Mouse (Mus musculus) MEL (cell line): ENCODE measurements around the gene Pld4.

Experiments used
- CTCF ChIP-seq, 3 experiments: IDR thresholded peaks in 2 of 3; conservative IDR thresholded peaks in 1 of 3; 2 replicates each; pipeline ENCODE4 v1.5.1; 2011 to 2012; ENCODE audit warnings: low read length in 3 of 3, low read depth in 2 of 3, mild to moderate bottlenecking in 2 of 3, improper control_type of control experiment in 1 of 3, inconsistent platforms in 1 of 3, mixed read lengths in 1 of 3, moderate library complexity in 1 of 3; ENCODE audit not compliant: control insufficient read depth in 1 of 3, insufficient read depth in 1 of 3, poor library complexity in 1 of 3, severe bottlenecking in 1 of 3
- E2F4 ChIP-seq: IDR thresholded peaks from 2 replicates; pipeline ENCODE4 v1.6.1; 2011; ENCODE audit warnings: low read depth, low read length, improper control_type of control experiment, borderline replicate concordance
- EP300 ChIP-seq, 2 experiments: IDR thresholded peaks; 2 replicates each; pipeline ENCODE4 v1.6.1; 2011; ENCODE audit warnings: improper control_type of control experiment in 2 of 2, low read length in 2 of 2, low read depth in 1 of 2, mild to moderate bottlenecking in 1 of 2
- GATA1 ChIP-seq: IDR thresholded peaks from 2 replicates; pipeline ENCODE4 v1.6.1; 2011; ENCODE audit warnings: low read depth, low read length, improper control_type of control experiment
- KAT2A ChIP-seq: conservative IDR thresholded peaks from 2 replicates; pipeline ENCODE4 v1.6.1; 2012; ENCODE audit warnings: low read depth, low read length, improper control_type of control experiment, inconsistent platforms
- MAX ChIP-seq: IDR thresholded peaks from 2 replicates; pipeline ENCODE4 v1.6.1; 2011; ENCODE audit warnings: low read length, improper control_type of control experiment
- MEF2A ChIP-seq: IDR thresholded peaks from 2 replicates; pipeline ENCODE4 v1.6.1; 2014; ENCODE audit warnings: low read depth, mild to moderate bottlenecking, inconsistent platforms, low read length, improper control_type of control experiment; ENCODE audit not compliant: poor library complexity, insufficient replicate concordance, severe bottlenecking; ENCODE audit errors: extremely low read depth
- MYB ChIP-seq: IDR thresholded peaks from 2 replicates; pipeline ENCODE4 v1.6.1; 2011; ENCODE audit warnings: mild to moderate bottlenecking, low read depth, low read length, improper control_type of control experiment
- NRF1 ChIP-seq: IDR thresholded peaks from 2 replicates; pipeline ENCODE4 v1.6.1; 2014; ENCODE audit warnings: low read depth, mild to moderate bottlenecking, inconsistent platforms, low read length, improper control_type of control experiment, moderate library complexity; ENCODE audit not compliant: poor library complexity, insufficient read depth, severe bottlenecking
- POLR2A ChIP-seq, 2 experiments: IDR thresholded peaks; 2 replicates each; pipeline ENCODE4 v1.6.1; 2011 to 2012; ENCODE audit warnings: low read length in 2 of 2, mild to moderate bottlenecking in 2 of 2, control low read depth in 1 of 2, improper control_type of control experiment in 1 of 2, low read depth in 1 of 2, moderate library complexity in 1 of 2; ENCODE audit not compliant: control insufficient read depth in 1 of 2, insufficient read depth in 1 of 2, poor library complexity in 1 of 2
- POLR2AphosphoS2 ChIP-seq: IDR thresholded peaks from 2 replicates; pipeline ENCODE4 v1.6.1; 2011; ENCODE audit warnings: low read length, improper control_type of control experiment
- UBTF ChIP-seq: IDR thresholded peaks from 2 replicates; pipeline ENCODE4 v1.6.1; 2012; ENCODE audit warnings: low read depth, mild to moderate bottlenecking, inconsistent platforms, low read length, improper control_type of control experiment, moderate library complexity, borderline replicate concordance; ENCODE audit not compliant: insufficient read depth
- ZC3H11A ChIP-seq: IDR thresholded peaks from 2 replicates; pipeline ENCODE4 v1.6.1; 2012; ENCODE audit warnings: low read depth, mild to moderate bottlenecking, inconsistent platforms, low read length, improper control_type of control experiment
- ZKSCAN1 ChIP-seq: IDR thresholded peaks from 2 replicates; pipeline ENCODE4 v1.6.1; 2012; ENCODE audit warnings: low read depth, mild to moderate bottlenecking, inconsistent platforms, low read length, improper control_type of control experiment, moderate library complexity

- no peak for TF ChIP-seq GATA1
- TF ChIP-seq CTCF (IDR thresholded peaks at IDR 0.05 in 2 of 3, conservative IDR thresholded peaks at IDR 0.05 in 1 of 3; ENCODE audit: control insufficient read depth in 1 of 3, insufficient read depth in 1 of 3, low read depth in 2 of 3, low read length in 3 of 3, poor library complexity in 1 of 3, severe bottlenecking in 1 of 3): no peak
- TF ChIP-seq POLR2A (IDR thresholded peaks at IDR 0.05; ENCODE audit: control insufficient read depth in 1 of 2, insufficient read depth in 1 of 2, low read depth in 1 of 2, low read length in 2 of 2, poor library complexity in 1 of 2): no peak
- no peak for TF ChIP-seq ZC3H11A
- no peak for TF ChIP-seq POLR2AphosphoS2
- TF ChIP-seq MAX: no peak
- TF ChIP-seq UBTF: no peak
- no peak for TF ChIP-seq NRF1
- no peak for TF ChIP-seq MEF2A
- TF ChIP-seq MYB: no peak
- no peak for TF ChIP-seq EP300 (IDR thresholded peaks at IDR 0.05; ENCODE audit: low read depth in 1 of 2, low read length in 2 of 2)
- no peak for TF ChIP-seq ZKSCAN1
- no peak for TF ChIP-seq E2F4
- no peak for TF ChIP-seq KAT2A
These were observed 54.4 kb downstream of the Pld4 start for GRCm38 (mm10) chr12:112814682-112815470.
